Mouse (Mus musculus): Measurements from ENCODE around the gene Foxl1. TPM values are rescaled to one million over a fixed set of nuclear protein-coding genes. Genes with fewer than 3 reads are reported as not detected.

Gene Foxl1
- total RNA-seq, 2 experiments from 2014 or later = 0.13 to 0.39 TPM

- peak; percentile 69 to 84 for DNase-seq (ENCODE audit: low spot score in 2 of 2)
Measured at GRCm38 (mm10) chr8:121092627-121093026, 35.1 kb upstream of the Foxl1 start.

GRCm38 (mm10) chr8:121093496-121093895 is 34.2 kb upstream of the Foxl1 start:
- no peak for DNase-seq (ENCODE audit: low spot score in 2 of 2)

- peak; percentile 60 to 76 for DNase-seq (ENCODE audit: low spot score in 2 of 2)
Measured at GRCm38 (mm10) chr8:121104049-121104818, 23.5 kb upstream of the Foxl1 start.

- DNase-seq (ENCODE audit: low spot score in 2 of 2) = peak; percentile 97 to 99
Measured at GRCm38 (mm10) chr8:121107668-121108656, 19.8 kb upstream of the Foxl1 start, which contains the start of gene Mthfsd. Gene Mthfsd (minus strand): TSS chr8:121108392.

GRCm38 (mm10) chr8:121108657-121109056 is 19.1 kb upstream of the Foxl1 start:
- no peak for DNase-seq (ENCODE audit: low spot score in 2 of 2)

GRCm38 (mm10) chr8:121111145-121111907 is 16.4 kb upstream of the Foxl1 start:
- DNase-seq (ENCODE audit: low spot score in 2 of 2) = no peak

- DNase-seq (ENCODE audit: low spot score in 2 of 2) = peak; percentile 88 to 90
Measured at GRCm38 (mm10) chr8:121113261-121113660, 14.5 kb upstream of the Foxl1 start.

GRCm38 (mm10) chr8:121115136-121115535 is 12.6 kb upstream of the Foxl1 start:
- DNase-seq (ENCODE audit: low spot score in 2 of 2) = no peak

- DNase-seq (ENCODE audit: low spot score in 2 of 2) = peak; percentile 60 to 82
Measured at GRCm38 (mm10) chr8:121115948-121116347, 11.8 kb upstream of the Foxl1 start, which contains the start of gene Foxc2. Gene Foxc2 (plus strand): TSS chr8:121116171.

GRCm38 (mm10) chr8:121116591-121117185 is 11.1 kb upstream of the Foxl1 start:
- DNase-seq (ENCODE audit: low spot score in 2 of 2) = no peak

GRCm38 (mm10) chr8:121117186-121117651 is 10.5 kb upstream of the Foxl1 start:
- no peak for DNase-seq (ENCODE audit: low spot score in 2 of 2)

GRCm38 (mm10) chr8:121117906-121118305 is 9.8 kb upstream of the Foxl1 start:
- no peak for DNase-seq (ENCODE audit: low spot score in 2 of 2)

- DNase-seq (ENCODE audit: low spot score in 2 of 2) = no peak
Measured at GRCm38 (mm10) chr8:121118634-121119420, 8.9 kb upstream of the Foxl1 start.

GRCm38 (mm10) chr8:121119635-121120455 is 7.9 kb upstream of the Foxl1 start:
- no peak for DNase-seq (ENCODE audit: low spot score in 2 of 2)

- no peak for DNase-seq (ENCODE audit: low spot score in 2 of 2)
Measured at GRCm38 (mm10) chr8:121120456-121121419, 7.0 kb upstream of the Foxl1 start.

GRCm38 (mm10) chr8:121121704-121122103 is 6.0 kb upstream of the Foxl1 start:
- DNase-seq (ENCODE audit: low spot score in 2 of 2) = no peak

GRCm38 (mm10) chr8:121122368-121122767 is 5.4 kb upstream of the Foxl1 start:
- DNase-seq (ENCODE audit: low spot score in 2 of 2) = no peak

- no peak for DNase-seq (ENCODE audit: low spot score in 2 of 2)
Measured at GRCm38 (mm10) chr8:121123113-121123512, 4.6 kb upstream of the Foxl1 start.
